Mouse (Mus musculus) lung, adult 2 months (tissue): ENCODE measurements around the gene Hormad1. TPM values are rescaled to one million over a fixed set of nuclear protein-coding genes. Genes with fewer than 3 reads are reported as not detected.

Experiments
- DNase-seq: peaks from one replicate; pipeline ENCODE4 v3.0.0; 2022
- H3K4me1 ChIP-seq: fragments of 200-500 bp; 2 replicates; pipeline ENCODE4 v1.6.1; 2011; ENCODE audit warnings: low read length; ENCODE audit not compliant: control insufficient read depth, insufficient read depth
- H3K4me3 ChIP-seq: fragments of 200-500 bp; replicated peaks from 2 replicates; pipeline ENCODE3; 2011; ENCODE audit warnings: low read depth, mild to moderate bottlenecking, control low read depth, low read length; ENCODE audit errors: extremely low read depth
- CTCF ChIP-seq: fragments of 200-500 bp; IDR thresholded peaks from 2 replicates; pipeline ENCODE4 v1.5.1; 2011; ENCODE audit warnings: mild to moderate bottlenecking, low read length, control low read depth; ENCODE audit not compliant: insufficient read depth
- POLR2A ChIP-seq: fragments of 200-500 bp; IDR thresholded peaks from 2 replicates; pipeline ENCODE4 v1.6.1; 2011; ENCODE audit warnings: low read depth, mild to moderate bottlenecking, control low read depth, low read length, borderline replicate concordance; ENCODE audit errors: extremely low read depth
- WGBS: fragments of 180-500 bp; shearing (Covaris S2); methylation state at CpG from one replicate; pipeline ENCODE4 v1.1.7; 2018; 5-methylcytosine and 5-hydroxymethylcytosine counted together
- polyA plus RNA-seq: library from polyadenylated mRNA; depleted of rRNA; stranded (reverse); fragments of >200 nt; gene quantifications from 2 replicates; pipeline ENCODE4 v1.2.3, GENCODE M21; 2012; rRNA removed

Gene Hormad1
- polyA plus RNA-seq, 1 experiment: not detected

- TF ChIP-seq POLR2A: no peak
- TF ChIP-seq CTCF: no peak
- H3K4me1 ChIP-seq: no peaks in the 10 kb centered on the region; the same call in 1 of the 2 replicates
- no peak overlapping the region for H3K4me3 ChIP-seq
- no peak for DNase-seq
- 40% methylated on average over 3 of the region's 3 CpGs for WGBS
These were observed 71.4 kb downstream of the Hormad1 start for GRCm38 (mm10) chr3:95630856-95631255.

GRCm38 (mm10) chr3:95631304-95631703, 71.8 kb downstream of the Hormad1 start:
- 56% methylated on average over 6 of the region's 6 CpGs for WGBS
- no peak for DNase-seq
- TF ChIP-seq POLR2A (no peak), CTCF (no peak)
- no peak overlapping the region for H3K4me3 ChIP-seq
- peaks cover 4% of the 10 kb centered on the region; the same call in 1 of the 2 replicates for H3K4me1 ChIP-seq

GRCm38 (mm10) chr3:95632648-95633588, 73.4 kb downstream of the Hormad1 start:
- no peak for DNase-seq
- H3K4me1 ChIP-seq: peaks cover 4% of the 10 kb centered on the region; the same call in 1 of the 2 replicates
- no peak overlapping the region for H3K4me3 ChIP-seq
- 60% methylated on average over 12 of the region's 12 CpGs for WGBS
- TF ChIP-seq CTCF (no peak), POLR2A (no peak)

- no peak for DNase-seq
- Histone ChIP-seq H3K4me1 (peaks cover 4% of the 10 kb centered on the region; the same call in 1 of the 2 replicates), H3K4me3 (no peak overlapping the region)
- TF ChIP-seq POLR2A: no peak
- no peak for TF ChIP-seq CTCF
- WGBS: 66% methylated on average over 4 of the region's 4 CpGs
These were observed 76.2 kb downstream of the Hormad1 start for GRCm38 (mm10) chr3:95635636-95636035.

GRCm38 (mm10) chr3:95636072-95636471, 76.6 kb downstream of the Hormad1 start:
- no peak for TF ChIP-seq CTCF
- no peak for TF ChIP-seq POLR2A
- Histone ChIP-seq H3K4me1 (peaks cover 4% of the 10 kb centered on the region; the same call in 1 of the 2 replicates), H3K4me3 (no peak overlapping the region)
- 76% methylated on average over 4 of the region's 4 CpGs for whole genome bisulfite sequencing
- DNase-seq: no peak

Other genes with a start within 250 kb of the Hormad1 start
- 158 and 181 TPM in 2 replicates for gene Cers2, start 244.9 kb upstream of the Hormad1 start, polyA plus RNA-seq
- gene Setdb1, start 202.5 kb upstream of the Hormad1 start, polyA plus RNA-seq: 10.7 and 14.7 TPM in 2 replicates
- 0.30 TPM in 1 of 2 replicates, not detected in the other for gene 4930558C23Rik, start 156.8 kb upstream of the Hormad1 start, polyA plus RNA-seq
- 35.5 and 38.1 TPM in 2 replicates for gene Arnt, start 125.3 kb upstream of the Hormad1 start, polyA plus RNA-seq
- 6.7 and 13.0 TPM in 2 replicates for gene Ctsk, start 60.4 kb upstream of the Hormad1 start, polyA plus RNA-seq
- 47.8 and 82.1 TPM in 2 replicates for gene Ctss, start 32.9 kb upstream of the Hormad1 start, polyA plus RNA-seq
- gene Golph3l, start 29.3 kb downstream of the Hormad1 start, polyA plus RNA-seq: 4.5 and 10.0 TPM in 2 replicates
- 9.3 and 15.7 TPM in 2 replicates for gene Ensa, start 65.3 kb downstream of the Hormad1 start, polyA plus RNA-seq
- gene Mcl1, start 99.1 kb downstream of the Hormad1 start, polyA plus RNA-seq: 89.2 and 178 TPM in 2 replicates
- gene Adamtsl4, start 128.2 kb downstream of the Hormad1 start, polyA plus RNA-seq: 51.3 and 52.3 TPM in 2 replicates
- gene Ecm1, start 179.9 kb downstream of the Hormad1 start, polyA plus RNA-seq: 465 and 807 TPM in 2 replicates
- 21.6 and 25.7 TPM in 2 replicates for gene Tars2, start 200.5 kb downstream of the Hormad1 start, polyA plus RNA-seq